Mouse (Mus musculus) hematopoietic stem cell, adult 5-6 weeks (primary cell): ENCODE measurements at regions not wholly inside any gene's neighbourhood (a gene's known extent, or its start where the extent isn't known, plus 50 kb on each side); places are given as distances from the start of the nearest gene placed in this dataset.

Experiments used
- ATAC-seq, 2 experiments: fragments of 125-278 bp in 1 of 2; replicated peaks in 1 of 2; 2 replicates each; pipeline ENCODE4 v1.8.0; 2016 to 2017; ENCODE audit warnings: inconsistent platforms in 2 of 2, mild to moderate bottlenecking in 2 of 2, moderate number of reproducible peaks in 2 of 2, low read depth in 1 of 2, moderate TSS enrichment in 1 of 2; ENCODE audit not compliant: low FRiP score in 2 of 2, poor library complexity in 2 of 2, severe bottlenecking in 2 of 2, insufficient read depth in 1 of 2, low TSS enrichment in 1 of 2

- ATAC-seq, result no peak
These were observed 381.6 kb upstream of the Atp11b start for GRCm38 (mm10) chr3:35372276-35372675.

GRCm38 (mm10) chr3:35387386-35387785, 366.5 kb upstream of the Atp11b start:
- ATAC-seq, result no peak

- ATAC-seq, result no peak
These were observed 361.2 kb upstream of the Atp11b start for GRCm38 (mm10) chr3:35392657-35393056.

- ATAC-seq, result no peak
These were observed 353.7 kb upstream of the Atp11b start for GRCm38 (mm10) chr3:35400213-35400612.

GRCm38 (mm10) chr3:35402666-35403065, 351.2 kb upstream of the Atp11b start:
- ATAC-seq, result no peak

- ATAC-seq, result no peak
These were observed 350.0 kb upstream of the Atp11b start for GRCm38 (mm10) chr3:35403952-35404351.

- no peak for ATAC-seq
These were observed 349.2 kb upstream of the Atp11b start for GRCm38 (mm10) chr3:35404492-35405390.

- ATAC-seq, result no peak
These were observed 348.3 kb upstream of the Atp11b start for GRCm38 (mm10) chr3:35405621-35406079.

GRCm38 (mm10) chr3:35437687-35438086, 316.2 kb upstream of the Atp11b start:
- no peak for ATAC-seq

GRCm38 (mm10) chr3:35462858-35463257, 291.0 kb upstream of the Atp11b start:
- no peak for ATAC-seq

GRCm38 (mm10) chr3:35464212-35464911, 289.5 kb upstream of the Atp11b start:
- ATAC-seq, result no peak

GRCm38 (mm10) chr3:35465956-35466355, 287.9 kb upstream of the Atp11b start:
- no peak for ATAC-seq

GRCm38 (mm10) chr3:35473351-35473750, 280.6 kb upstream of the Atp11b start:
- ATAC-seq, result no peak

GRCm38 (mm10) chr3:35474361-35474760, 279.5 kb upstream of the Atp11b start:
- ATAC-seq, result no peak

- ATAC-seq, result no peak
These were observed 278.6 kb upstream of the Atp11b start for GRCm38 (mm10) chr3:35475326-35475725.

GRCm38 (mm10) chr3:35480714-35481695, 272.9 kb upstream of the Atp11b start:
- ATAC-seq, result no peak

GRCm38 (mm10) chr3:35481841-35482240, 272.1 kb upstream of the Atp11b start:
- ATAC-seq, result no peak
